Comparison of ENCODE assay signal across 9 mouse cellular contexts in the genomic region with DNA sequence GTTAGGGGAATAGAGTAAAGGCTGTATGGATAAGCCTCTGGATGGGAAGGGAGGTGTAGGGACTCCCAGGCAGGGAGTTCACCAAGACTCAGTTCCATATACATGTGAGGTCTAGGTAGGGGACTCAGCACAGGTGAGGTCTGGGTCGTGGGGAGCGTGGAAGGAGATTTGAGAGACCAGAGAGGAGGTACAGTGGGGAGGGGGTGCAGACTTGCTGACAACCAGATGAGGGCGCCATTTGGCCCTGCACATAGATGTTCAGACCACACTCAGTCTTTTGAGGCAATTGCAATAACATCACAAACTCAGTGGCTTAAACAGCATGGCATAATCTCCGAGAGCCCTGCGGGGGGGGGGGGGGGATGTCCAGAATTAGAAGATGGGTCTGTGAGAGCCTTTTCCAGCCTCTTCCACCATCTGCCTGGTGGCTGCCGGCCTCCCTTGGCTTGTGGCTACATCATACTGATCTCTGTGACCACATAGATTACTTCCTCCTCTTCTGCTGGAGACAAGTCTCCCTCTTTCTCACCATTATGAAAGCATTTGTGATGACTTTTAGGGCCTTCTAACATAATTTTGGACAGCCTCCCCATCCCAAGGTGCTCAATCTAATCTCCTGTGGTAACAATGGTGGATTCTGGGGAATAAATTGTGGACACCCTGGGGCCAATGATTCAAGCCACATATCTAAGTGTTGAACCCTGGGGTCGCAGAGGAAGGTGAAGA.
DNase-seq lines count a peak whose midpoint lies in the region; ATAC-seq and TF ChIP-seq lines count a peak whose summit lies in the region.
"Had no signal": no experiment of that assay in that cellular context is flagged by ENCODE, and none has a peak within 500 bp of the region (broad histone marks: within the 10 kb centered on the region; RNA-seq: fewer than 3 reads in every experiment).

No protein-coding gene starts in this region.

- no peak overlapping the region for H3K4me3 ChIP-seq in gastrocnemius, adult 2 months
- H3K4me3 ChIP-seq: liver, embryonic 15.5 days had no signal

- peak; percentile 50 for TF ChIP-seq CTCF in gastrocnemius, adult 2 months (IDR thresholded peaks at IDR 0.05)

- ATAC-seq in erythroid progenitor cell, adult 5-6 weeks (replicated peaks; ENCODE audit: low FRiP score, poor library complexity, severe bottlenecking), result no peak

- peak; percentile 43 for DNase-seq in gastrocnemius, adult 2 months
- DNase-seq in gastrocnemius, postnatal 14 days, result no peak
- DNase-seq in left cerebral cortex, postnatal 4 days, result peak; percentile 37
- DNase-seq in left cerebral cortex, adult 11 months (ENCODE audit: low spot score), result no peak
- peak; percentile 65 for DNase-seq in 3T3-L1 (ENCODE audit: low read depth, low spot score)
- DNase-seq in ZHBTc4 (ENCODE audit: low read depth, low spot score), result peak; percentile 11
- no peak for DNase-seq in left cerebral cortex, postnatal 14 days (ENCODE audit: low spot score in 2 of 2)

- H3K27ac ChIP-seq in gastrocnemius, adult 2 months, result peak overlapping the region; percentile 83
- H3K27ac ChIP-seq: liver, embryonic 15.5 days had no signal

- intact Hi-C loops in gastrocnemius, adult 2 months (cut with DNase I), result loop anchor here (2.0 to 5.0 kb wide), 2 partner anchors 36 to 71 kb away; a partner anchor contains a TSS
- intact Hi-C loops in gastrocnemius, postnatal 14 days (cut with DNase I; ENCODE audit: low total_unique reads), result no loop called here
- intact Hi-C loops in left cerebral cortex, postnatal 4 days (cut with DNase I), result no loop called here
- intact Hi-C loops in left cerebral cortex, postnatal 14 days (cut with DNase I), result no loop called here

Comparison
In these comparisons a context has a peak if more than half of its experiments do, and no peak if none do; other contexts are left out.
1. DNase-seq: peak in gastrocnemius, adult 2 months (single experiment), left cerebral cortex, postnatal 4 days (single experiment), 3T3-L1 (single experiment) and ZHBTc4 (single experiment); none in gastrocnemius, postnatal 14 days (single experiment), left cerebral cortex, adult 11 months (single experiment) and left cerebral cortex, postnatal 14 days (0 of 2).